Mouse (Mus musculus) liver, embryonic 16.5 days (tissue): ENCODE results near the gene Krt33a. TPM values are rescaled to one million over a fixed set of nuclear protein-coding genes. Genes with fewer than 3 reads are reported as not detected.

Experiments used
- ATAC-seq: fragments of 200-750 bp; cut with Nextera tagmentation; 2 replicates; pipeline ENCODE4 v1.8.0; 2017; ENCODE audit warnings: low read depth, mild to moderate bottlenecking, moderate number of reproducible peaks, moderate library complexity
- H3K27ac ChIP-seq: fragments of 300-500 bp; sonication (generic); 2 replicates; pipeline ENCODE4 v1.5.1; 2014; ENCODE audit warnings: mild to moderate bottlenecking, low read length
- H3K27me3 ChIP-seq: fragments of 300-500 bp; sonication (generic); 2 replicates; pipeline ENCODE4 v1.6.1; 2014; ENCODE audit warnings: low read depth, low read length, mixed read lengths; ENCODE audit not compliant: control insufficient read depth, insufficient read depth
- H3K36me3 ChIP-seq: fragments of 300-500 bp; sonication (generic); 2 replicates; pipeline ENCODE4 v1.6.1; 2014; ENCODE audit warnings: mild to moderate bottlenecking; ENCODE audit not compliant: control insufficient read depth, insufficient read depth
- H3K4me1 ChIP-seq: fragments of 300-500 bp; sonication (generic); 2 replicates; pipeline ENCODE4 v1.6.1; 2014; ENCODE audit warnings: low read depth, low read length, mixed read lengths; ENCODE audit not compliant: control insufficient read depth
- H3K4me2 ChIP-seq: fragments of 300-500 bp; sonication (generic); 2 replicates; pipeline ENCODE4 v1.6.1; 2014; ENCODE audit warnings: low read depth, low read length, mixed read lengths
- H3K4me3 ChIP-seq: fragments of 300-500 bp; sonication (generic); 2 replicates; pipeline ENCODE4 v1.5.1; 2014; ENCODE audit warnings: low read depth, mild to moderate bottlenecking, low read length
- H3K9ac ChIP-seq: fragments of 300-500 bp; sonication (generic); 2 replicates; pipeline ENCODE4 v1.6.1; 2014; ENCODE audit warnings: low read depth, low read length
- H3K9me3 ChIP-seq: fragments of 300-500 bp; sonication (generic); replicated peaks from 2 replicates; pipeline ENCODE4 v1.6.1; 2016; ENCODE audit warnings: low read length; ENCODE audit not compliant: control insufficient read depth
- WGBS: fragments of 180-500 bp; shearing (Covaris S2); extraction: QIAGEN DNeasy Blood & Tissue Kit; methylation state at CpG from one replicate; pipeline ENCODE4 v1.1.7; 2014; ENCODE audit not compliant: insufficient replicate concordance; 5-methylcytosine and 5-hydroxymethylcytosine counted together
- polyA plus RNA-seq: library from polyadenylated mRNA; unstranded; fragments of >200 nt; fragmentation: Nextera tagmentation; extraction: Ambion mirVana; gene quantifications from 2 replicates; pipeline ENCODE4 v1.2.1, GENCODE M21; 2015

Krt33a gene
- polyA plus RNA-seq, 1 experiment from 2014 or later = not detected

DNA sequence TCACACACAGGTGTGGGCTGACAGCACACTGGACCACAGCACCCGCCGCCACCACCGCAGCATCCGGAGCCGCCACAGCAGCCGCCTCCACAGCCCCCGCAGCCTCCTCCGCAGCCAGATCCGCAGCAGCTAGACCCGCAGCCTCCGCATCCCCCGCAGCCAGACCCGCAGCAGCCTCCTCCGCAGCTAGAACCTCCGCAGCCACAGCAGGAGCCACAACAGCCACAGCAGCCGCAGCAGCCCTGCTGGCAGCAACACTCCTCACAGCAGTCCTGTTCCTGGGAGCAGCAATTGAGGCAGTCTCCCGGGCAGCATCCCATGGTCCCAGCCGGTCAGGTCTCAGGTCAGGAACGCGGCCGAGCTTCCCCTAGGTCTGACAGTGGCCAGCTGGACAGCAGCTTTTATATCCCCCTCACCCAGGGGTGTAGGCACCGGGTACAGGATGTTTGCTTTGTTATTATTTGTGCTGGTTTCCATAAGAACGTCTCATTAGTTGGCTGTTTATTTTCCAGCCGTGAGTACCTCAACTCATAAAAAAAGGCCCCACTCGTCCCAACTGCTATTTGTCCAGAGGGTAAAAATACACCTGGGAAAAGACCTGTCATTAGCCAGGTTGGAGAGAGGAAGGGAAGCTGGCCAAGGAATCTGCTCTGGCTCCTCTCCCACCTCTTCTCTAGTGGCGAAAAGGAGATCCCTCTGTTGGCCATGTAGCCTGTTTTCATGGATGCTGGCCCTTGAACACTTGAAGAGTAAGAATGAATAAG is 22.2 kb downstream of the Krt33a start, which contains the start of gene Krtap17-1:
Gene Krtap17-1 (minus strand): TSS at position 375 of the 764 bp plus-strand sequence.
- Histone ChIP-seq H3K36me3 (no peaks in the 10 kb centered on the region), H3K27me3 (peaks cover 6% of the 10 kb centered on the region; the same call in 1 of the 2 replicates), H3K4me2 (no peak within 1 kb of the TSS), H3K9ac (no peak within 1 kb of the TSS), H3K4me1 (no peaks in the 10 kb centered on the region), H3K9me3 (no peaks in the 10 kb centered on the region), H3K4me3 (no peak within 1 kb of the TSS), H3K27ac (no peak within 1 kb of the TSS)
- ATAC-seq = no peak
- WGBS = 24% methylated on average over 25 of the region's 26 CpGs

DNA sequence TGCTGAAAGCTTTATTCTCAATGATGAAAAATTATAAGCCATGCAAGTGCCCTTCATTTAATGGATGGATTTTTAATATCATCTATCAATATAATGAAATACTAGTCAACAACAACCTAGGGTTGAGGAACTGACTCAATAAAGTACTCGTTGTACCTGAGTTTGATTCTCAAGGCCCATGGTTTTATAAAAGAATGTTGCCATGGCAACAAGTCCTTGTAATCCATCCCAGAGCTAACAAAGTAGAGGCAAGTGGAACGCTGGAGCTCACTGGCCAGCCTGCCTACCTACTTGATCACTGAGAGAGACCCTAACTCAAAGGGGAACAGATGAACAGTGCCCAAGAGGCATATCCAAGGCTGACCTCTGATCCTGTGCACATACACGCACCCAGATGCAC is 25.4 kb downstream of the Krt33a start:
- H3K4me3 ChIP-seq = no peak overlapping the region
- H3K4me1 ChIP-seq = no peaks in the 10 kb centered on the region
- H3K4me2 ChIP-seq = no peak overlapping the region
- 69% methylated on average over 3 of the region's 3 CpGs for WGBS
- peaks cover 6% of the 10 kb centered on the region; the same call in 1 of the 2 replicates for H3K27me3 ChIP-seq
- no peak for ATAC-seq
- H3K27ac ChIP-seq = no peak overlapping the region
- H3K9ac ChIP-seq = no peak overlapping the region
- H3K9me3 ChIP-seq = no peaks in the 10 kb centered on the region
- H3K36me3 ChIP-seq = no peaks in the 10 kb centered on the region

DNA sequence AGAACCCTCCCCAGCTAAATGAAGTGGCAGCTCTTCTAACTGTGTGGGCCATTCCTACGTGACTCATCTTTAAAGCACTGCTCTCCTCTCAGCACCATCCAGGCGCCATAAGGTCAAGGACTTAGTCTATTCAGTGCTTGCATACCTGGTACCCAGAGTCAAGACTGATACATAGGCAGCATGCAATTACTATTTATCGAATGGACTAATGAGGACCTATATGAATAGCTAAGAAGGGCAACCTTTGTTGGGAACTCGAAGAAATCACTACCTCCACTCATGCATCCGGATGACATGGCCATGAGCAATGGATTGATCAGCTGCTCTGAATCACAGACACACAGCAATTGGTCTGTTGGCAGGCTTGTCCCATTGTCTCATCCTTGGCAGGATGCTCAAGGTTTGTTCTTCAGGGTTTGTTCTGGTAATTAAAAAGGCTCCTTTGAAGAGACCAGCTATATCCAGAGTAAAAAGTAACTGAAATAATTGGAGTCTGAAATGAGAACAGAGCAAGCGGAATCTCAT is 26.1 kb downstream of the Krt33a start:
- Histone ChIP-seq H3K36me3 (no peaks in the 10 kb centered on the region), H3K4me2 (no peak overlapping the region), H3K27me3 (peaks cover 6% of the 10 kb centered on the region; the same call in 1 of the 2 replicates), H3K9ac (no peak overlapping the region), H3K27ac (no peak overlapping the region), H3K9me3 (no peaks in the 10 kb centered on the region), H3K4me3 (no peak overlapping the region), H3K4me1 (no peaks in the 10 kb centered on the region)
- WGBS = 53% methylated on average over 6 of the region's 6 CpGs
- no peak for ATAC-seq

DNA sequence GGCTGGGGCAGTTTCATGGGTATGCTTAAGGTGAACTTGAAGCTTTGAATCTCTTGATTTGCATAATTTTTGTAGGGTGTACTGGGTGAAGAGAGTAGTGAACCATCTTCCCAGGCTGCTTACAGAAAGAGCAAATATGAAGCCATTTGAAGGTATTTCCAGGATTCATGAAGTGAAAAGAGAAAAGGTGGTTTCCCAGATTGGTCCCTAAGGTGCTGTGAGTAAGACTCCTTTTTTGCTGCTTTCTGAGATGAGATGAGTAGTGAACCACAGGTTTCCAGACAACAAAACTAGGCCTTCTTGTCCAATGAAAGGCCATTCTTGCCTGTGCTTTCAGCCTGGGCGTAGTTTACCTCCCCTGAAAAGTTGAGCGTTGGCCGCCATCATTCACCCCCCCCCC is 27.5 kb downstream of the Krt33a start:
- no peak overlapping the region for H3K4me2 ChIP-seq
- H3K27me3 ChIP-seq = 0 out of 2 replicates have a peak, but pooled peaks cover 3% of the 10 kb centered on the region
- no peak overlapping the region for H3K27ac ChIP-seq
- no peaks in the 10 kb centered on the region for H3K9me3 ChIP-seq
- WGBS = 65% methylated on average over 3 of the region's 3 CpGs
- H3K9ac ChIP-seq = no peak overlapping the region
- no peak overlapping the region for H3K4me3 ChIP-seq
- no peak for ATAC-seq
- no peaks in the 10 kb centered on the region for H3K4me1 ChIP-seq
- no peaks in the 10 kb centered on the region for H3K36me3 ChIP-seq

DNA sequence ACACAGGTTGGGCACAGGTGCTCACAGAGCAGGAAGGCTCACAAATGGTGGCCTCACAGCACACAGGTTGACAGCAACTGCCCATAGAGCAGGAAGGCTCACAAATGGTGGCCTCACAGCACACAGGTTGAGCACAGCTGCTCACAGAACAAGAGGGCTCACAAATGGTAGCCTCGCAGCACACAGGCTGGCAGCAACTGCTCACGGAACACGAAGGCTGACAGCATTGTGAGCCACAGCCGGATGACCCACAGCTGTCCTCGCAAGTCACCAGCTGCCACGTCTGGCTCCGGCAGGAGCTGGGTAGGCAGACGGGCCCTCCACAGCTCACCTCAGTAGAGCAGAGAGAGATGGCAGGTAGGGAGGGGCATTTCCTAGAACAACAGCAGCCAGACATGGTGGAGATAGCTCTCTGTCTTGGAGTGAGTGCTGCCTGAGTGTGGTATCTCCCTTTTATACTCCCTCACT is 29.8 kb downstream of the Krt33a start, which contains the start of gene Krtap16-1:
Gene Krtap16-1 (minus strand): TSS at position 418 of the 468 bp plus-strand sequence.
- Histone ChIP-seq H3K36me3 (no peaks in the 10 kb centered on the region), H3K4me2 (no peak within 1 kb of the TSS), H3K9me3 (no peaks in the 10 kb centered on the region), H3K4me1 (no peaks in the 10 kb centered on the region), H3K27me3 (no peaks in the 10 kb centered on the region), H3K4me3 (no peak within 1 kb of the TSS), H3K9ac (no peak within 1 kb of the TSS), H3K27ac (no peak within 1 kb of the TSS)
- ATAC-seq = no peak
- 74% methylated on average over 8 of the region's 8 CpGs for WGBS

DNA sequence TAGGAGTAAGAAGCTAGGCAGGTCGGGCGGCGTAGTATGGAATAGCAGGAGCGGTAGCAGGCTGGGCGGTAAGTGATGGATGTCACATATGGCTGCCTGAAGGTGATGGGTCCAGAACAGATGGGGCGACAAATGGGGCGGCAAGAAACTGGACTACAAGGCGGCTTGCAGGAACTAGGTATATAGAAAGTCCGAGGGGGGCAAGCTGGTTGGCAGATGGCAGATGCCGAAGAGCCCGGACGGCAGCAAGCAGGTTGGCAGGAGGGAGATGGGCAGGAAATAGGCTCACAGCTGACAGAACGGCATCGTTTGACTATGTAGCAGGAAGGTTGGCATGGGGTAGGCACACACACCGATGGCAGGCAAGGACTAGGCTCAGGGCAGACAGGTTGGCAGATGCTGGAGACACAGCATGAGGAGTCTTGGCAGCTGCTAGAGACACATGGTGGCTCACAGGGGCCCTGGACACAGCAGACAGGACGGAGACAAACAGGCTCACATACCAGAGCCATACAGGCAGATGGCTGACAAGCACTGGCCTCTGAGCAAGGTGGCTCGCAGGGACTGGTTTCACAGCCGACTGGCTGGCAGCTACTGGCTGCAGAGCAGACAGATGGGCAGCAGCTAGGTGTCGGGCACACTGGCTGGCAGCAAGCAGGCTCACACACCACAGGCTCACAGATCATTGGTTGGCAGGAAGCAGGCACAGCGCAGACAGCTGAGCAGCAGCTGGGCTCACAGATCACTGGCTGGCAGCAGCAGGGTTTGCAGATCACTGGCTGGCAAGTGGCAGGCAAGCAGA is 30.5 kb downstream of the Krt33a start:
- no peaks in the 10 kb centered on the region for H3K4me1 ChIP-seq
- no peak for ATAC-seq
- H3K36me3 ChIP-seq = no peaks in the 10 kb centered on the region
- no peaks in the 10 kb centered on the region for H3K27me3 ChIP-seq
- no peaks in the 10 kb centered on the region for H3K9me3 ChIP-seq
- WGBS = 70% methylated on average over 20 of the region's 20 CpGs
- no peak overlapping the region for H3K27ac ChIP-seq
- no peak overlapping the region for H3K4me2 ChIP-seq
- no peak overlapping the region for H3K9ac ChIP-seq
- no peak overlapping the region for H3K4me3 ChIP-seq

DNA sequence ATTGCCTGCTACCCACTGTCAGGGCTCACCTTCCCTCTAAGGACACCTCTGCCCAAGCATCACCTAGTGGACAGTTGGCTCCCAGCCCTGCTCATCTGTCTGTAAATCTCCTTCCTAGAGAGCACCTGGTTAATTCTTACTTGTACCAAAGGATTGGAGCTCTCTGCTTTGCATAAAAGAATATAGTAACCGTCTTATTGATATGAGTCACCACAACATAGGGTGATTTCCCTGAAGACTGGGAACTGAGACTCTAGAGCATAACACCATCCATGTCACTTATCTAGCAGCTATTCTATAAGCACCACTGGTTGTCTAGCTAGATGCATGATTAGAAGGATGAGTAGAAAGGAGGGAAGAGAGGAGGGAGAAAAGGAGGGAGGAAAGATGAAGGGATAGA is 32.6 kb downstream of the Krt33a start:
- no peaks in the 10 kb centered on the region for H3K9me3 ChIP-seq
- no peaks in the 10 kb centered on the region for H3K4me1 ChIP-seq
- no peak overlapping the region for H3K4me2 ChIP-seq
- no peak overlapping the region for H3K27ac ChIP-seq
- H3K36me3 ChIP-seq = no peaks in the 10 kb centered on the region
- ATAC-seq = no peak
- H3K27me3 ChIP-seq = no peaks in the 10 kb centered on the region
- H3K4me3 ChIP-seq = no peak overlapping the region
- H3K9ac ChIP-seq = no peak overlapping the region
- 74% methylated on average over 1 of the region's 1 CpGs for WGBS

DNA sequence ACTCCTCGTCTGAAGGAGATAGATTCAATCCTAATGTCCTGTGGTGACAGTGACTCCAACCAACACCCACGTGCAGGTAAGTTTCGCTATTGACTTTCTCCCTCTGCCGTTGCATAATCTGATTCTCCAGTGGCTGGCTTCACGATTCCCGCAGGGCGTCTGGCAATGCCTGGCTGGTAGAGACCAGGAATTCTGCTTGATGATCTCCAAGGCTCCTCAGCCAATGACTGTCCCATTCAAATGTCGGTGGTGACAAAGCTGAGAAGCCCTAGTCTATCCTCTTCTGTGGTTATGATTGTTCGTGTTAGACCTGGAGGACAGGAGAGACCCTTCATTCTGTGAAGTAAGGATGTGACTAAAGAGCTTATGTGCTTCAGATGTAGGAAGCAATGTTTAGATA is 33.3 kb downstream of the Krt33a start:
- Histone ChIP-seq H3K4me3 (no peak overlapping the region), H3K27me3 (no peaks in the 10 kb centered on the region)
- WGBS = 61% methylated on average over 9 of the region's 9 CpGs

More for the DNA sequence above, 33.3 kb downstream of the Krt33a start:
- no peaks in the 10 kb centered on the region for H3K36me3 ChIP-seq
- no peaks in the 10 kb centered on the region for H3K9me3 ChIP-seq
- ATAC-seq = no peak
- no peak overlapping the region for H3K4me2 ChIP-seq
- H3K27ac ChIP-seq = no peak overlapping the region
- no peaks in the 10 kb centered on the region for H3K4me1 ChIP-seq
- H3K9ac ChIP-seq = no peak overlapping the region
